Mouse (Mus musculus) MEL (cell line): ENCODE results near the gene Lrrc25.

Experiments used
- CHD1 ChIP-seq: IDR thresholded peaks from 2 replicates; pipeline ENCODE4 v1.6.1; 2012; ENCODE audit warnings: low read depth, mild to moderate bottlenecking, inconsistent platforms, low read length, improper control_type of control experiment
- CTCF ChIP-seq, 3 experiments: IDR thresholded peaks in 2 of 3; conservative IDR thresholded peaks in 1 of 3; 2 replicates each; pipeline ENCODE4 v1.5.1; 2011 to 2012; ENCODE audit warnings: low read length in 3 of 3, low read depth in 2 of 3, mild to moderate bottlenecking in 2 of 3, improper control_type of control experiment in 1 of 3, inconsistent platforms in 1 of 3, mixed read lengths in 1 of 3, moderate library complexity in 1 of 3; ENCODE audit not compliant: control insufficient read depth in 1 of 3, insufficient read depth in 1 of 3, poor library complexity in 1 of 3, severe bottlenecking in 1 of 3
- EP300 ChIP-seq, 2 experiments: IDR thresholded peaks; 2 replicates each; pipeline ENCODE4 v1.6.1; 2011; ENCODE audit warnings: improper control_type of control experiment in 2 of 2, low read length in 2 of 2, low read depth in 1 of 2, mild to moderate bottlenecking in 1 of 2
- GATA1 ChIP-seq: IDR thresholded peaks from 2 replicates; pipeline ENCODE4 v1.6.1; 2011; ENCODE audit warnings: low read depth, low read length, improper control_type of control experiment
- MYC ChIP-seq: IDR thresholded peaks from 2 replicates; pipeline ENCODE4 v1.6.1; 2011; ENCODE audit warnings: low read depth, mild to moderate bottlenecking, low read length, improper control_type of control experiment, moderate library complexity
- POLR2A ChIP-seq, 2 experiments: IDR thresholded peaks; 2 replicates each; pipeline ENCODE4 v1.6.1; 2011 to 2012; ENCODE audit warnings: low read length in 2 of 2, mild to moderate bottlenecking in 2 of 2, control low read depth in 1 of 2, improper control_type of control experiment in 1 of 2, low read depth in 1 of 2, moderate library complexity in 1 of 2; ENCODE audit not compliant: control insufficient read depth in 1 of 2, insufficient read depth in 1 of 2, poor library complexity in 1 of 2
- RCOR1 ChIP-seq: IDR thresholded peaks from 2 replicates; pipeline ENCODE4 v1.6.1; 2012; ENCODE audit warnings: low read depth, mild to moderate bottlenecking, inconsistent platforms, low read length, improper control_type of control experiment
- TAL1 ChIP-seq: IDR thresholded peaks from 2 replicates; pipeline ENCODE4 v1.6.1; 2012; ENCODE audit warnings: mild to moderate bottlenecking, inconsistent platforms, low read length, moderate library complexity, mixed read lengths
- TCF12 ChIP-seq: IDR thresholded peaks from 2 replicates; pipeline ENCODE4 v1.6.1; 2014; ENCODE audit warnings: low read depth, mild to moderate bottlenecking, inconsistent platforms, low read length, improper control_type of control experiment, moderate library complexity
- USF2 ChIP-seq, 2 experiments: IDR thresholded peaks; 2 replicates each; pipeline ENCODE4 v1.6.1; 2011 to 2012; ENCODE audit warnings: improper control_type of control experiment in 2 of 2, low read length in 2 of 2, borderline replicate concordance in 1 of 2, inconsistent platforms in 1 of 2, low read depth in 1 of 2, mild to moderate bottlenecking in 1 of 2; ENCODE audit not compliant: insufficient read depth in 1 of 2

GRCm38 (mm10) chr8:70601271-70601649, 14.7 kb upstream of the Lrrc25 start:
- TF ChIP-seq CTCF (IDR thresholded peaks at IDR 0.05 in 2 of 3, conservative IDR thresholded peaks at IDR 0.05 in 1 of 3; ENCODE audit: control insufficient read depth in 1 of 3, insufficient read depth in 1 of 3, low read depth in 2 of 3, low read length in 3 of 3, poor library complexity in 1 of 3, severe bottlenecking in 1 of 3), result no peak
- TF ChIP-seq GATA1, result no peak
- TF ChIP-seq EP300 (IDR thresholded peaks at IDR 0.05; ENCODE audit: low read depth in 1 of 2, low read length in 2 of 2), result no peak
- no peak for TF ChIP-seq POLR2A (IDR thresholded peaks at IDR 0.05; ENCODE audit: control insufficient read depth in 1 of 2, insufficient read depth in 1 of 2, low read depth in 1 of 2, low read length in 2 of 2, poor library complexity in 1 of 2)
- TF ChIP-seq CHD1, result no peak
- no peak for TF ChIP-seq RCOR1
- TF ChIP-seq USF2 (IDR thresholded peaks at IDR 0.05; ENCODE audit: borderline replicate concordance in 1 of 2, insufficient read depth in 1 of 2, low read depth in 1 of 2, low read length in 2 of 2), result no peak
- no peak for TF ChIP-seq MYC
- no peak for TF ChIP-seq TAL1
- no peak for TF ChIP-seq TCF12
